In genomic region chr15:102975688-102976111, GRCm38 (mm10) we compare ENCODE assay signal across 15 mouse cellular contexts. TPM values are rescaled to one million over a fixed set of nuclear protein-coding genes. Genes with fewer than 3 reads are reported as not detected.
A peak's percentile ranks its signal among the peaks of the same experiment; 100 is the strongest.
DNase-seq lines count a peak whose midpoint lies in the region; ATAC-seq lines count a peak whose summit lies in the region.
"Had no signal": no experiment of that assay in that cellular context is flagged by ENCODE, and none has a peak within 500 bp of the region (broad histone marks: within the 10 kb centered on the region; RNA-seq: fewer than 3 reads in every experiment).

No protein-coding gene starts in this region.

- no peaks in the 10 kb centered on the region for H3K9me3 ChIP-seq in hindbrain, embryonic 10.5 days
- 0 out of 2 replicates have a peak, but pooled peaks cover 2% of the 10 kb centered on the region for H3K9me3 ChIP-seq in hindbrain, embryonic 16.5 days (ENCODE audit: control insufficient read depth, low read length)
- H3K9me3 ChIP-seq: heart, embryonic 15.5 days; midbrain, embryonic 12.5 days had no signal

- H3K4me1 ChIP-seq in hindbrain, embryonic 10.5 days (replicated peaks): no peaks in the 10 kb centered on the region
- H3K4me1 ChIP-seq in hindbrain, embryonic 16.5 days (ENCODE audit: control insufficient read depth, insufficient read depth, low read depth, low read length): no peaks in the 10 kb centered on the region
- H3K4me1 ChIP-seq: midbrain, embryonic 12.5 days had no signal

- WGBS in hindbrain, embryonic 10.5 days: 1% methylated on average over 21 of the region's 21 CpGs
- 3% methylated on average over 21 of the region's 21 CpGs for WGBS in hindbrain, embryonic 16.5 days

- no peak overlapping the region for H3K4me3 ChIP-seq in hindbrain, embryonic 10.5 days
- H3K4me3 ChIP-seq in hindbrain, embryonic 16.5 days (ENCODE audit: low read length): no peak overlapping the region
- H3K4me3 ChIP-seq: heart, embryonic 15.5 days; midbrain, embryonic 12.5 days had no signal

- no peak overlapping the region for H3K27ac ChIP-seq in hindbrain, embryonic 10.5 days
- H3K27ac ChIP-seq in hindbrain, embryonic 16.5 days (ENCODE audit: low read depth, low read length): no peak overlapping the region
- H3K27ac ChIP-seq: heart, embryonic 15.5 days; midbrain, embryonic 12.5 days had no signal

- no peak overlapping the region for H3K4me2 ChIP-seq in hindbrain, embryonic 16.5 days (ENCODE audit: low read length)
- H3K4me2 ChIP-seq: heart, embryonic 15.5 days; midbrain, embryonic 12.5 days had no signal

- no peaks in the 10 kb centered on the region for H3K36me3 ChIP-seq in hindbrain, embryonic 10.5 days
- no peaks in the 10 kb centered on the region for H3K36me3 ChIP-seq in hindbrain, embryonic 16.5 days (ENCODE audit: control insufficient read depth, insufficient read depth, low read length)
- H3K36me3 ChIP-seq: heart, embryonic 15.5 days; midbrain, embryonic 12.5 days had no signal

- DNase-seq in hindbrain, embryonic 10.5 days (ENCODE audit: low spot score): peak; percentile 62
- DNase-seq in 3134 (ENCODE audit: extremely low read depth, insufficient read length, low spot score): peak; percentile 58
- DNase-seq in kidney, postnatal 25 days: peak; percentile 59 to 84
- no peak for DNase-seq in heart, postnatal 4 days
- no peak for DNase-seq in cerebellum, adult 8-10 months
- DNase-seq: B cell, adult 2 months; cerebellum, postnatal 25 days; retina, postnatal 1 day had no signal

- no peak overlapping the region for H3K9ac ChIP-seq in hindbrain, embryonic 16.5 days (ENCODE audit: low read depth, low read length)
- H3K9ac ChIP-seq: heart, embryonic 15.5 days; midbrain, embryonic 12.5 days had no signal

- no peak for ATAC-seq in hindbrain, embryonic 16.5 days
- peak; percentile 19; the same call in 1 of the 2 replicates for ATAC-seq in common myeloid progenitor, adult 5-6 weeks (replicated peaks; ENCODE audit: low read depth, poor library complexity, severe bottlenecking)
- no peak for ATAC-seq in erythroid progenitor cell, adult 5-6 weeks (replicated peaks; ENCODE audit: low FRiP score, poor library complexity, severe bottlenecking)

- peaks cover 100% of the 10 kb centered on the region for H3K27me3 ChIP-seq in hindbrain, embryonic 10.5 days (ENCODE audit: insufficient read depth, poor library complexity, severe bottlenecking)
- H3K27me3 ChIP-seq in hindbrain, embryonic 16.5 days (replicated peaks; ENCODE audit: control insufficient read depth, insufficient read depth, low read length): peaks cover 83% of the 10 kb centered on the region

RNA-seq across cellular contexts. Expression of gene Hoxc9, which starts 0.5 kb away (rescaled TPM):
- not detected in 2 replicates for polyA plus RNA-seq in hindbrain, embryonic 10.5 days (2016; fragmentation: Nextera tagmentation; extraction: Ambion mirVana)
- 0.16 and 0.31 TPM in 2 replicates for polyA plus RNA-seq in hindbrain, embryonic 16.5 days (2015; fragmentation: Nextera tagmentation; extraction: Ambion mirVana)
- not detected in 2 replicates for total RNA-seq in common myeloid progenitor, adult 5-6 weeks (2017)
- total RNA-seq in heart, postnatal 4 days (2021): not detected
- total RNA-seq in erythroid progenitor cell, adult 5-6 weeks (2015; ENCODE audit: low replicate concordance): not detected in 2 replicates
- total RNA-seq in erythroid progenitor cell, adult 5-6 weeks (2017; ENCODE audit: low replicate concordance): not detected in 2 replicates
- polyA plus RNA-seq: heart, embryonic 15.5 days; liver, embryonic 16.5 days; midbrain, embryonic 12.5 days; thymus, postnatal 0 days had no signal

RNA-seq across cellular contexts. Expression of gene Hoxc5, which starts 8.5 kb away (rescaled TPM):
- polyA plus RNA-seq in hindbrain, embryonic 10.5 days (2016; fragmentation: Nextera tagmentation; extraction: Ambion mirVana): 0.37 and 10.8 TPM in 2 replicates
- 19.1 and 20.4 TPM in 2 replicates for polyA plus RNA-seq in hindbrain, embryonic 16.5 days (2015; fragmentation: Nextera tagmentation; extraction: Ambion mirVana)
- not detected in 2 replicates for total RNA-seq in common myeloid progenitor, adult 5-6 weeks (2017)
- total RNA-seq in heart, postnatal 4 days (2021): not detected
- not detected in 2 replicates for total RNA-seq in erythroid progenitor cell, adult 5-6 weeks (2015; ENCODE audit: low replicate concordance)
- not detected in 2 replicates for total RNA-seq in erythroid progenitor cell, adult 5-6 weeks (2017; ENCODE audit: low replicate concordance)
- polyA plus RNA-seq: midbrain, embryonic 12.5 days had no signal

RNA-seq across cellular contexts. Expression of gene Hoxc10, which starts 9.1 kb away (rescaled TPM):
- not detected in 2 replicates for polyA plus RNA-seq in hindbrain, embryonic 10.5 days (2016; fragmentation: Nextera tagmentation; extraction: Ambion mirVana)
- not detected in 2 replicates for polyA plus RNA-seq in hindbrain, embryonic 16.5 days (2015; fragmentation: Nextera tagmentation; extraction: Ambion mirVana)
- total RNA-seq in common myeloid progenitor, adult 5-6 weeks (2017): not detected in 2 replicates
- total RNA-seq in heart, postnatal 4 days (2021): not detected
- total RNA-seq in erythroid progenitor cell, adult 5-6 weeks (2015; ENCODE audit: low replicate concordance): not detected in 2 replicates
- total RNA-seq in erythroid progenitor cell, adult 5-6 weeks (2017; ENCODE audit: low replicate concordance): not detected in 2 replicates
- polyA plus RNA-seq: heart, embryonic 15.5 days; liver, embryonic 16.5 days; midbrain, embryonic 12.5 days; thymus, postnatal 0 days had no signal

RNA-seq across cellular contexts. Expression of gene Hoxc8, which starts 14.7 kb away (rescaled TPM):
- polyA plus RNA-seq in hindbrain, embryonic 10.5 days (2016; fragmentation: Nextera tagmentation; extraction: Ambion mirVana): not detected in 2 replicates
- polyA plus RNA-seq in hindbrain, embryonic 16.5 days (2015; fragmentation: Nextera tagmentation; extraction: Ambion mirVana): 3.2 and 9.9 TPM in 2 replicates
- not detected in 2 replicates for total RNA-seq in common myeloid progenitor, adult 5-6 weeks (2017)
- not detected for total RNA-seq in heart, postnatal 4 days (2021)
- not detected in 2 replicates for total RNA-seq in erythroid progenitor cell, adult 5-6 weeks (2015; ENCODE audit: low replicate concordance)
- not detected in 2 replicates for total RNA-seq in erythroid progenitor cell, adult 5-6 weeks (2017; ENCODE audit: low replicate concordance)
- polyA plus RNA-seq: heart, embryonic 15.5 days; liver, embryonic 16.5 days; midbrain, embryonic 12.5 days; thymus, postnatal 0 days had no signal

RNA-seq across cellular contexts. Expression of gene Hoxc11, which starts 21.5 kb away (rescaled TPM):
- polyA plus RNA-seq in hindbrain, embryonic 10.5 days (2016; fragmentation: Nextera tagmentation; extraction: Ambion mirVana): not detected in 2 replicates
- not detected in 2 replicates for polyA plus RNA-seq in hindbrain, embryonic 16.5 days (2015; fragmentation: Nextera tagmentation; extraction: Ambion mirVana)
- not detected in 2 replicates for total RNA-seq in common myeloid progenitor, adult 5-6 weeks (2017)
- not detected for total RNA-seq in heart, postnatal 4 days (2021)
- not detected in 2 replicates for total RNA-seq in erythroid progenitor cell, adult 5-6 weeks (2015; ENCODE audit: low replicate concordance)
- not detected in 2 replicates for total RNA-seq in erythroid progenitor cell, adult 5-6 weeks (2017; ENCODE audit: low replicate concordance)
- polyA plus RNA-seq: heart, embryonic 15.5 days; liver, embryonic 16.5 days; midbrain, embryonic 12.5 days had no signal

Comparison
In these comparisons a context has a peak if more than half of its experiments do, and no peak if none do; other contexts are left out.
1. DNase-seq: peak in hindbrain, embryonic 10.5 days (single experiment), 3134 (single experiment) and kidney, postnatal 25 days (2 of 2); none in heart, postnatal 4 days (single experiment) and cerebellum, adult 8-10 months (single experiment).